Mouse (Mus musculus): Measurements from ENCODE around the gene Tmeff1.
A peak's percentile ranks its signal among the peaks of the same experiment; 100 is the strongest.

DNA sequence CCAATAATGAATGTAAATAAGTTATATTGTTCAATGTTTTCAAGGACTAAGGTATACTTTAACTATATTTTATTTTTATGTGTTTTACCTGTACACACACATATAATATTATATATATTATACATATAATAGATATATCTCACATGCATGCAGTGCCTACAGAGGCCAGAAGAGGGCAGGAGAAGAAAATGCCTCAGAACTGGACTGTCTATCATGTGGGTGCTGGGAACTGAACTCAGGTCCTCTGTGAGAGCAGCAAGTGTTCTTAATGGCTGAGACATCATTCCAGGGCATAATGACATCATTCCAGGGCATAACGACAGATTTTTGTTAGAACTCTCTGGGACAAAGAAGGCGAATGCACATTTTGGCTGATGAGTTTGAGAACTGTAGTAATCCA, 2.6 kb downstream of the Tmeff1 start:
- TF ChIP-seq POLR2A (IDR thresholded peaks at IDR 0.05; ENCODE audit: extremely low read depth, insufficient read depth, low read length), result no peak
- TF ChIP-seq CTCF (IDR thresholded peaks at IDR 0.05; ENCODE audit: extremely low read depth, insufficient read depth, low read length), result peak; percentile 24; the same call in 1 of the 2 replicates

All from cortical plate, adult 2 months (tissue).